Mouse (Mus musculus): ENCODE results near the gene Tax1bp3. TPM values are rescaled to one million over a fixed set of nuclear protein-coding genes. Genes with fewer than 3 reads are reported as not detected.

Gene Tax1bp3
- total and polyA plus RNA-seq, 2 experiments from 2014 or later = 55.6 to 91.0 TPM

GRCm38 (mm10) chr11:73198603-73199229, 21.8 kb downstream of the Tax1bp3 start, which contains the start of gene Ctns:
Gene Ctns (minus strand): TSS chr11:73199042.
- Histone ChIP-seq H3K9ac (replicated peaks; ENCODE audit: low read length, poor library complexity, severe bottlenecking) (peak within 1 kb of the TSS; percentile 77), H3K27me3 (ENCODE audit: insufficient read depth, low read length) (no peaks in the 10 kb centered on the region), H3K4me3 (ENCODE audit: low read depth, low read length) (peak within 1 kb of the TSS; percentile 77), H3K27ac (ENCODE audit: low read depth, low read length) (peak within 1 kb of the TSS; percentile 66), H3K9me3 (ENCODE audit: low read length) (no peaks in the 10 kb centered on the region), H3K4me1 (ENCODE audit: insufficient read depth, low read length) (peaks cover 11% of the 10 kb centered on the region; the same call in 1 of the 2 replicates), H3K36me3 (ENCODE audit: insufficient read depth, low read length) (peaks cover 4% of the 10 kb centered on the region), H3K4me2 (ENCODE audit: low read depth, low read length, poor library complexity, severe bottlenecking) (peak within 1 kb of the TSS; percentile 88)
- WGBS = under 1% methylated on average over 22 of the region's 22 CpGs
- peak; percentile 92 for DNase-seq (ENCODE audit: low spot score)
- peak; percentile 96 for ATAC-seq (ENCODE audit: low FRiP score)
- peak; percentile 18 for TF ChIP-seq CTCF (IDR thresholded peaks at IDR 0.05)

GRCm38 (mm10) chr11:73199230-73199712, 22.4 kb downstream of the Tax1bp3 start, which contains the start of gene Shpk:
Gene Shpk (plus strand): TSS chr11:73199460.
- peak within 1 kb of the TSS; percentile 66 for H3K27ac ChIP-seq (ENCODE audit: low read depth, low read length)
- H3K4me3 ChIP-seq (ENCODE audit: low read depth, low read length) = peak within 1 kb of the TSS; percentile 77
- ATAC-seq (ENCODE audit: low FRiP score) = peak; percentile 98
- H3K9ac ChIP-seq (replicated peaks; ENCODE audit: low read length, poor library complexity, severe bottlenecking) = peak within 1 kb of the TSS; percentile 77
- peaks cover 4% of the 10 kb centered on the region for H3K36me3 ChIP-seq (ENCODE audit: insufficient read depth, low read length)
- peak within 1 kb of the TSS; percentile 88 for H3K4me2 ChIP-seq (ENCODE audit: low read depth, low read length, poor library complexity, severe bottlenecking)
- H3K27me3 ChIP-seq (ENCODE audit: insufficient read depth, low read length) = no peaks in the 10 kb centered on the region
- peak; percentile 25; the same call in 1 of the 2 replicates for TF ChIP-seq CTCF (IDR thresholded peaks at IDR 0.05)
- WGBS = under 1% methylated on average over 32 of the region's 32 CpGs
- peaks cover 11% of the 10 kb centered on the region; the same call in 1 of the 2 replicates for H3K4me1 ChIP-seq (ENCODE audit: insufficient read depth, low read length)
- DNase-seq (ENCODE audit: low spot score) = peak; percentile 97
- no peaks in the 10 kb centered on the region for H3K9me3 ChIP-seq (ENCODE audit: low read length)

- no peaks in the 10 kb centered on the region for H3K27me3 ChIP-seq (ENCODE audit: insufficient read depth, low read length)
- peak overlapping the region; percentile 66 for H3K27ac ChIP-seq (ENCODE audit: low read depth, low read length)
- H3K4me3 ChIP-seq (ENCODE audit: low read depth, low read length) = peak overlapping the region; percentile 77
- peak; percentile 8 for DNase-seq (ENCODE audit: low spot score)
- no peak for TF ChIP-seq CTCF (IDR thresholded peaks at IDR 0.05)
- H3K36me3 ChIP-seq (ENCODE audit: insufficient read depth, low read length) = peaks cover 4% of the 10 kb centered on the region
- no peaks in the 10 kb centered on the region for H3K9me3 ChIP-seq (ENCODE audit: low read length)
- peak overlapping the region; percentile 88 for H3K4me2 ChIP-seq (ENCODE audit: low read depth, low read length, poor library complexity, severe bottlenecking)
- H3K9ac ChIP-seq (replicated peaks; ENCODE audit: low read length, poor library complexity, severe bottlenecking) = peak overlapping the region; percentile 77
- WGBS = 4% methylated on average over 12 of the region's 12 CpGs
- peaks cover 11% of the 10 kb centered on the region; the same call in 1 of the 2 replicates for H3K4me1 ChIP-seq (ENCODE audit: insufficient read depth, low read length)
- no peak for ATAC-seq (ENCODE audit: low FRiP score)
Observed at GRCm38 (mm10) chr11:73199879-73200278, 23.0 kb downstream of the Tax1bp3 start.

GRCm38 (mm10) chr11:73201021-73201420, 24.1 kb downstream of the Tax1bp3 start:
- Histone ChIP-seq H3K4me1 (ENCODE audit: insufficient read depth, low read length) (peaks cover 10% of the 10 kb centered on the region; the same call in 1 of the 2 replicates), H3K9ac (replicated peaks; ENCODE audit: low read length, poor library complexity, severe bottlenecking) (no peak overlapping the region), H3K36me3 (ENCODE audit: insufficient read depth, low read length) (peaks cover 1% of the 10 kb centered on the region; the same call in 1 of the 2 replicates), H3K27ac (ENCODE audit: low read depth, low read length) (no peak overlapping the region), H3K27me3 (ENCODE audit: insufficient read depth, low read length) (no peaks in the 10 kb centered on the region), H3K9me3 (ENCODE audit: low read length) (no peaks in the 10 kb centered on the region), H3K4me3 (ENCODE audit: low read depth, low read length) (no peak overlapping the region), H3K4me2 (ENCODE audit: low read depth, low read length, poor library complexity, severe bottlenecking) (no peak overlapping the region)
- WGBS = 76% methylated on average over 2 of the region's 2 CpGs
- DNase-seq (ENCODE audit: low spot score) (no peak), ATAC-seq (ENCODE audit: low FRiP score) (no peak)
- no peak for TF ChIP-seq CTCF (IDR thresholded peaks at IDR 0.05)

GRCm38 (mm10) chr11:73201597-73201996, 24.7 kb downstream of the Tax1bp3 start:
- Histone ChIP-seq H3K27ac (ENCODE audit: low read depth, low read length) (no peak overlapping the region), H3K36me3 (ENCODE audit: insufficient read depth, low read length) (no peaks in the 10 kb centered on the region)

GRCm38 (mm10) chr11:73203895-73204294, 27.0 kb downstream of the Tax1bp3 start:
- Histone ChIP-seq H3K27me3 (ENCODE audit: insufficient read depth, low read length) (no peaks in the 10 kb centered on the region), H3K27ac (ENCODE audit: low read depth, low read length) (no peak overlapping the region), H3K4me2 (ENCODE audit: low read depth, low read length, poor library complexity, severe bottlenecking) (no peak overlapping the region), H3K36me3 (ENCODE audit: insufficient read depth, low read length) (no peaks in the 10 kb centered on the region), H3K4me3 (ENCODE audit: low read depth, low read length) (no peak overlapping the region), H3K9ac (replicated peaks; ENCODE audit: low read length, poor library complexity, severe bottlenecking) (no peak overlapping the region), H3K9me3 (ENCODE audit: low read length) (no peaks in the 10 kb centered on the region), H3K4me1 (ENCODE audit: insufficient read depth, low read length) (no peaks in the 10 kb centered on the region)
- DNase-seq (ENCODE audit: low spot score) = no peak
- ATAC-seq (ENCODE audit: low FRiP score) = no peak
- TF ChIP-seq CTCF (IDR thresholded peaks at IDR 0.05) = no peak
- 86% methylated on average over 8 of the region's 8 CpGs for WGBS

More at GRCm38 (mm10) chr11:73201597-73201996, 24.7 kb downstream of the Tax1bp3 start:
- Histone ChIP-seq H3K4me3 (ENCODE audit: low read depth, low read length) (no peak overlapping the region), H3K4me1 (ENCODE audit: insufficient read depth, low read length) (peaks cover 8% of the 10 kb centered on the region; the same call in 1 of the 2 replicates), H3K9me3 (ENCODE audit: low read length) (no peaks in the 10 kb centered on the region), H3K27me3 (ENCODE audit: insufficient read depth, low read length) (no peaks in the 10 kb centered on the region), H3K4me2 (ENCODE audit: low read depth, low read length, poor library complexity, severe bottlenecking) (no peak overlapping the region), H3K9ac (replicated peaks; ENCODE audit: low read length, poor library complexity, severe bottlenecking) (no peak overlapping the region)
- WGBS = 28% methylated on average over 4 of the region's 4 CpGs
- ATAC-seq (ENCODE audit: low FRiP score) (no peak), DNase-seq (ENCODE audit: low spot score) (no peak)
- TF ChIP-seq CTCF (IDR thresholded peaks at IDR 0.05) = peak; percentile 47

All from midbrain, postnatal 0 days (tissue).